Mouse (Mus musculus) heart, postnatal 14 days (tissue): ENCODE results near the gene Nedd9. TPM values are rescaled to one million over a fixed set of nuclear protein-coding genes. Genes with fewer than 3 reads are reported as not detected.
"Not testable (repeated sequence)": the region's sequence is repeated elsewhere in the genome, so short reads cannot be mapped to it uniquely, and the experiment has no call there.

Source experiments
- DNase-seq, 2 experiments: peaks; one replicate each; pipeline ENCODE4 v3.0.0; 2021 to 2022
- intact Hi-C: fragments of 180-260 bp; cut with DNase I; formaldehyde crosslinking; loops from one replicate; pipeline ENCODE4 v1.15.1; 2025
- total RNA-seq, 2 experiments: library from RNA; stranded (reverse); gene quantifications; 2 replicates each; pipeline ENCODE4 v1.2.3; 2021

Gene Nedd9
- total RNA-seq, 2 experiments from 2014 or later = 29.3 to 35.2 TPM

GRCm38 (mm10) chr13:41263304-41264006 lies 223.7 kb downstream of the Nedd9 start:
- intact Hi-C loops = no loop called here
- DNase-seq = no peak

DNA sequence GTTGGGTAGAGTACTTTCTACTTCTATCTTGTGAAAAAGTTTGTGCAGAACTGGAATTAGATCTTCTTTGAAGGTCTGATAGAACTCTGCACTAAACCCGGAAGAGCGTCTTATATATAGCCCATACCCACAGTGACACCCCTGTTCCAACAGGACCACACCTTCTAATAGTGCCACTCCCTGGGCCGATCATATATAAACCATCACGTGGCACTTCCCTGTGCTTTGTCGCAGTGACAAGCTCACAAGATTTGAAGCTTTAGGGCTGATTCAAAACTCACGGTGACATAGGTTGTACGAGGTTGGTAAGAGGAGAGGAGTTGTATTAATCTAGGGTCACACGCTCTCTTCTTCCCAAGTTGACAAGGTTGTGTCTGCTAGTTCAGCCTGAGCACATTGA lies 225.5 kb downstream of the Nedd9 start:
- DNase-seq, intact Hi-C loops: not testable (repeated sequence)

Other genes starting within 250 kb of the Nedd9 start
- gene Smim13, start 237.5 kb downstream of the Nedd9 start, total RNA-seq = 10 to 100 TPM; 22.5 to 22.7 TPM
- not detected for gene Gm17364, start 213.4 kb downstream of the Nedd9 start, total RNA-seq
- 10 to 100 TPM; 18.4 to 20.5 TPM for gene Tmem170b, start 118.5 kb upstream of the Nedd9 start, total RNA-seq